Mouse (Mus musculus): Measurements from ENCODE around the gene Nox1.

DNA sequence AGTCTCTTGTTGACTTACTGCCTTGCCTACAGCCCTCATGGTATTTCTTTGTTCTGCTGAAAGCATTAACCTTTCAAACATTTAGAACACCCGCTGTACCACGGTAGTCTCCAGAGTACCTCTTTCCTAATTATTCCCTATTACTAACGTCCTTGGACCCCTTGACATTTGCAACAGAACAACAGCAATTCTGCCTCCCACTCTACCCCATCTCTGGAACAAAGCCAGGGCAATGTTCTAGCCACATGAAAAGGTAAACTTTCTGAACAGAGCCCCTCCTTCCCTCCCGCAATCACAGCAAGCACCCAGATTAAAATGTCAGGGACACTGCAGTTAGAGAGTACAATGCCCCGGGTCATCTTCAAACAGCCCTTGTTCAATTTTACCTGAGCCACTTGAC is 39.4 kb upstream of the Nox1 start:
- TF ChIP-seq CTCF (IDR thresholded peaks at IDR 0.05; ENCODE audit: low read depth, low read length) (no peak), POLR2AphosphoS5 (IDR thresholded peaks at IDR 0.05; ENCODE audit: insufficient replicate concordance, low read depth, low read length) (no peak), GATA2 (IDR thresholded peaks at IDR 0.05; ENCODE audit: borderline replicate concordance, low read depth, low read length) (no peak), GATA1 (IDR thresholded peaks at IDR 0.05; ENCODE audit: borderline replicate concordance, low read length) (no peak), TAL1 (conservative IDR thresholded peaks at IDR 0.05; ENCODE audit: low read depth, low read length) (no peak)
